Mouse (Mus musculus): ENCODE results near the gene Bms1.

DNA sequence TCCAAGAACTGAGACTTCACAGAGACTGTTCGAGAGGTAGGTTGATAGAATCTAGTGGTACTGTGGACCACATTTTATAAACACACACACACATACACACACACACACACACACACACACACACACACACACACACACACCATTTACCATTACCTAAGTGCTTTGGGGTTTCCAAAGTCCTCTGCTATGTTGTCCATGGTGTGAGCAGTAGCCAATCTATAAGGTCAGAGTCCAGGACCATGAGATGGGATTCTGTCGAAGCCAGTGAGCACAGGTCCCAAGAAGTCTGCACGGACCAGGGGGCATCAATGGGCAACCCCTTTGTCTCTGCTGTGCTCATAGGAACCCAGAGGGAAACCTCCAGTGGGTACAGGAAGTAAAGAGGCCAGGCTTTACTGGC lies 44.2 kb downstream of the Bms1 start:
- no peak for TF ChIP-seq CTCF (IDR thresholded peaks at IDR 0.05; ENCODE audit: extremely low read depth, insufficient read depth, insufficient read length, insufficient replicate concordance)
- TF ChIP-seq POLR2A (IDR thresholded peaks at IDR 0.05; ENCODE audit: low read depth, low read length), result no peak

Data from spleen, adult 2 months (tissue).